Mouse (Mus musculus) Muller cell, postnatal 12 days (primary cell): ENCODE data around the gene Cacng3.
A peak's percentile ranks its signal among the peaks of the same experiment; 100 is the strongest.

Experiments
- DNase-seq: peaks from one replicate; pipeline ENCODE4 v3.0.0-alpha.2; 2015; ENCODE audit errors: inconsistent ontology term

Cacng3 gene

DNA sequence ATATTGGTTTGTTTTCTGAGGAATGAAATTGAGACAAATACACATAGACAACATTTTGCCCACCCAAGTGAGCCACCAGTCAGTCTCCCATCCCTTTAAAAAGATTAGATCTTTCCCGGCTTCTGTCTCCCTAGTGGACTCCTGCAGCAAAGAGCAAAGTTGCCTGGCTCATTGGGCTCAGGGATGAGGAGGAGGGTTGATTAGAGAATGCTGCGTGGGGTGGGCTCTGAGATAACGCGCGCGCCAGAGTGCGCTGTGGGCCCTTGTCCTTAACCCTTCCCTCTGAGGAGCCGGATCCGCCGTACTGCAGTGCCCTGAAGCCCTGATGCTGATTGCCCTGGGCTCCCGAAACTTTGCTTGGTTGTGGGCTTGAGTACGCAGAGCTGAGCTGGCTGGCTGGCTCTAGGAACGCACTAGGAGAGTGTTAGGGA lies at the start of gene Cacng3:
TSS of gene Cacng3 (plus strand) at position 51 of the 431 bp plus-strand sequence.
- no peak for DNase-seq

DNA sequence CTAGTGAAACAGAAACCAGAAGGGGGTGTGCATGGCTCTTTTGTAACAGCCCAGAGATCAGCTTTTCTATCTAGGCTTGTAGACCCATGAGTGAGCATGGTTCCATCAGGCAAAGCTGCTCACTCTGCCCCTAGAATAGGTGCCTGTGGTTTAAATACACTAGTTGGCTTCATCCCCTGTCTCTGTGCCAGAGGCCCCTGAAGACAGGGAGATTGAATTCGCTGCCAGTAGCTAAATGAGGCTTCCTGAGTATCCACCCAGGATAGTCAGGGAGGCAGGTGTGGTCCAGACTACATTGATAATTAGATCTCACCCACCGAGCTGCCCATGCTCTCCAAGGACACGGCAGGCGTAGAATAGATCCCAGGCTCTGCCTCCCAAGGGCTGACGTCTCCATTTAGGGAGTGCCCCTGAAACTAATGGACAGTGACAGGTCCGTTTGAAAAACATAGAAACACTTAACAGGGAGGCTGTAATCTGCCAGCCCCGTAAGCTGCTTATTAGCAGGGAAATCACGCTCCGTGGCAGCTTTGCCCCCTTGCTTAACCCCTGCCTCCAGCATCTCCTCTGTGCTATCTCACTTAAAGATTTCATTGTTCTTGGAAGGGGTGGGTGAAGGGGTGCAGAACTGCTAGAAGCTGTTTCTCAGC lies 48.0 kb upstream of the Cacng3 start:
- no peak for DNase-seq

DNA sequence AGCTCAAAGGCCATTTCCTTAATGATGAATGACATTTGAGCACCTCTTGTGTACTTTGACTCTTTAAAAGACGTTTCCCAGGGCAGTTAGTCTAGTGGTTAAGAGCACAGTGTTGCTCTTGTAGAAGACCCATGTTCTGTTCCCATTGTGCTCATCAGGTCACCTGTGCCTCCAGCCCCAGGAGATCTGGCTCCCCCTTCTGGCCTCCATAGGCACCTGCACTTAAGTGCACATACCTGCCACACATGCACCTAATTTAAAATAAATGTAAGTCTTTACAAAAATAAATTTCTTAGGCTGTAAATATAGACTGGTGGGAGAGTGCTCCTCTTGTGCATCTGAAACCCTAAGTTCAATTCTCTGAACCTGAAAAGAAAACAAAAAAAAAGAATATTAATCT lies 46.5 kb upstream of the Cacng3 start:
- no peak for DNase-seq

DNA sequence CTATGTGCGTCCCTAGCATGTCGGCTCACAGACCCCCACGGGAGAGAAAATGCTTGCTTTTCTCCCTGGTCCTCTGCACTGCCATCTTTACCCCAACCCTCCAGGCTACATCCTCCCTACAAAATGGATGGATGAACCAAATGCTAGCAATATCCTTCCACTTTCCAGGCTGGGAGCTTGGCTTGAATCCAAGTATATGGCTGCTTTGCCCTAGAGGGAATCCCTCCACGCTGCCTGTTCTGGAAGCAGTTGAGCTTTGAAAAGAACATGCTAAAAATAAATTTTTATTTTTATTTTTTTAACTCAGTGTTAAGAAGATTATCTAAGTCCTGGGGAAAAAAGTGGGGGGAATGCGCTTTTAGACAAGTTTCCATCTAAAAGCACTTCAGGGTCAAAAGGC lies 42.2 kb upstream of the Cacng3 start:
- no peak for DNase-seq

DNA sequence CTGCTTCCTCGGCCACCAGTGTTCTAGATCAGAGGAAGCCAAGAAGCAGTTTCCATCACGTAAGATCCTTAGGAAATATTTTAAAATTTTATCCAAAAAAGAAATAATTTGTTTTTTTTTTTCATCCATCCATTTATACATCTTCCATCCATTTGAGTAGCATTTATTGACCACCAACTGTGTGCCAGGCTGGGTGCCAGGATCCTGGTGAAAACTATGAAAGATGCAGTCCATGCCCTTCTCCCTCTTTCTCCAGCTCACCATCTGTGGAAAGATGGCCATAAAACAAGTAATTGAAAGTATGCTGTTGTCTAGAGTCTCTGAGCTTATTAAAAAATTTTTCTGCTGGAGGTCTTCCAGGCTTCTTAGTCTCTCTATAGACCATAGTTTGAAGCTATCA lies 39.9 kb upstream of the Cacng3 start:
- DNase-seq = no peak

DNA sequence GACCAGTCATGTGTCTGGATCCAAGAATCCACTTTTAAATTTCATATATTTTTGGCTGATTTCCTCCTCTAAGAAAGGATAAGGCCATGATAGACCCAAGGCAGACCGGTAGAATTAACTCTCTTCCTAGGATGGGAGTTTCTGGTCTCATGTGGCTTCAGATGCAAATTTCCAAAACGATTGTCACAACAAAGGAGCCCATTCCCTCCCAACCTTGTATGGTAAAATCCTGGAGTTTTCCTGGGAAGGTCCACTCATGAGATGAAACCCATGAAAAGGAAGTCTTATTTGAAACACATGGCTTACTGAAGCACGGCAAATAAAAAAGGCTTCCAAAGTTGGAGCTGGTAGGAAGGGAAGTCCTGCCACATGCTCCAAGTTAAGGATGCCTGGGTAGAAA lies 39.1 kb upstream of the Cacng3 start:
- DNase-seq = no peak

DNA sequence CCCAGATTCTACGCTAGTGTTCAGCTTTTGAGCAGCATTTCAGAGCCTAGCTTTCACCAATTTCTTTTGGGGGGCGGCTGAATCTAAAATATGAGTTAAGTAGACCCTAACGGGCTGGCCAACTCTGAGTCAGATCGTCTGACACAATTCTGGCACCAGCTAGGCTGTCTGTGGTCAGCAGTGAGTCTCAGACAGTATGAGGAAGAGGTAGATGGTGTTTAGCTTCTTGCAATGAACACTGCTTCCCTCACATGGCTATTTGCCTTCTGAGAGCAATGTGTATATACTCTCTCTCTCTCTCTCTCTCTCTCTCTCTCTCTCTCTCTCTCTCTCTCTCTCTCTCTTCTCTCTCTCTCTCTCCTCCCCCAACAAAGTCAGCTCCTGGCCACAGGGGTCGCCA lies 37.3 kb upstream of the Cacng3 start:
- peak; percentile 22 for DNase-seq

DNA sequence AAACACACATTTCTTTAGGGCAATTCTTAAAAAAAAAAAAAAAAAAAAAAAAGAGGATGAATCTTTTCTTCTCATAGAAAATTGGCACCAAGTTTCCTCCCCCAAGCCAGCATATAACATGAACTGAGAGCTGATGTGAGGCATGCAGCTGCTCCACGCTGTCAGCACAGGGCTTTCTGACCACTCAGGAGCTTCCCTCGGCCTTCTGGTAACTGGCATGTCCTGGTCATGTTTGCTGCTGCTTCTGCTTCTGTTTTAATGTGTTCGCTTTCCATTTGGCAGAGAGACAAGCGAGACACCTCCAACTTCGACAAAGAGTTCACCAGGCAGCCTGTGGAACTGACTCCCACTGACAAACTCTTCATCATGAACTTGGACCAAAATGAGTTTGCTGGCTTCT lies 36.8 kb upstream of the Cacng3 start:
- DNase-seq = no peak

DNA sequence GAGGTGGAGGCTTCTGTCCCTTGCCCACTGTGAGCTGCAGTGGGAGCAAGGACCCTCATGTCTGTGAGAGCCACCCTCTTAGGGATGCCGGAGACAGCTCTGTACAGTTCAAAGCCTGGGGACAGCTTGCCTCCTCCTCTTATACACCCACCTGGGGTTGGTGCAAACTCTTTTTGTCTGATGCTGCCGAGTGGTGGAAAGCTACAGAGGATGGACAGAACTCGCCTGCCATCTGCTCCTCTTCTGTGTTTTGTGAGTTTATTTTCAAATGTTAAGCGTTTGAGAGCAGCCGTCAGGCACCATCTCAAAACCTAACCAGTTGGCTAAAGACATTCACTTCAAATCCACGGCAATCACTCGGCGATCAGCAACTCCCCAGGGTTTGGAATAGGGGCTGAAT lies 26.6 kb upstream of the Cacng3 start:
- no peak for DNase-seq

DNA sequence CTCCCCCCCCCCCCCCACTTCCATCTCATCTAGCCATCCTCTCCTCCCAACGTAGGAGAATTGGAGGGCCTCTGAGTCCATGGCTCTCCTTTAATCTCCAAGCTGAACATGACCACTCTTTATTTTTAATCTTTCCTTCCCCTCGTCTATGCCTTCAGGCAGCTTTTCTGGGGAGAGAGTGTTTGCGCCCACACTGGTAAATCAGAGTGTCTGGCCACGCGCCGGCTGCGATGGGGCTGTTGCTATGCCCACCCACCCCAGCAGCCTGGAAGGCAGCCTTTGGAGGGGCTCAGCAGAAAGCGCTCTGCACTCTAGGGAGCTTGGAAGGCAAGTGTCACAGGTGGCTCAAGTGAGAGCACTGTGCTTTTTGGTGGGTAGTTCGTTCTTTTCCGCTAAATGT lies 21.0 kb upstream of the Cacng3 start:
- DNase-seq = no peak

DNA sequence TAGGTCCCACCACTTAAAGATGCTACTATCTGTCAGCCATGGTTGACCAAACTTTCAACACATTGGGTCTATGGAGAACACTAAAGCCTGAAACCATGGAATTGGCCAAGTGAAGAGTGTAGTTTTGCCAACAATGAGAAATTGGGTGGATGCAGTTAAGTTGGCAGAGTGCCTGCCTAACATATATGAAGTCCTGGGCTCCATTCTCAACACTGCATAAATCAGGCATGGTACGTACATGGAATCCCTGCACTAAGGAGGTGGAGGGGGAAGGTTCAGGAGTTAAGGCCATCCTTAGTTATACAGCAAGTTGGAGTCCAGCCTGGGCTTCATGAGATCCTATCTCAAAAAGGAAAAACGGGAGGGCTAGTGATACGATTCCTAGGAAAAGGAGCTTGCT lies 17.8 kb upstream of the Cacng3 start:
- no peak for DNase-seq

DNA sequence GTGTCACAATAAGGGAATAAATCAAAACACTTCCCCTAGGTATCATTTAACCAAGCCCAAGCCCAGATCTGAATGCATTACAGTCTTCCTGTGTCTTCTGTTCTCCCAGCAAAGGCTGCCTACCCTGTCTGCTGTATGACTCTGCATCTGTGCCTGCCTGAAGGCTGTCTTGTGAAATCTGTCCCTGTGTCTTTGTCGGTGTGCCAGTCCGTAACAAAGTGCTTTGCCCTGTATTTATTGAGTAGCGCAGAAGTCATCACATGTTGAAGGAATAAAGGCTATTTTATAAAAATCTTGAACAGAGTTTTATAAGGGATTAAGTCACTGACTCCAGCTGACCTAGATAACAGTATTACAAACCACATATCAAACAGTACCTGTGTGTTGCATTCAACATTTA lies 13.6 kb upstream of the Cacng3 start:
- no peak for DNase-seq

DNA sequence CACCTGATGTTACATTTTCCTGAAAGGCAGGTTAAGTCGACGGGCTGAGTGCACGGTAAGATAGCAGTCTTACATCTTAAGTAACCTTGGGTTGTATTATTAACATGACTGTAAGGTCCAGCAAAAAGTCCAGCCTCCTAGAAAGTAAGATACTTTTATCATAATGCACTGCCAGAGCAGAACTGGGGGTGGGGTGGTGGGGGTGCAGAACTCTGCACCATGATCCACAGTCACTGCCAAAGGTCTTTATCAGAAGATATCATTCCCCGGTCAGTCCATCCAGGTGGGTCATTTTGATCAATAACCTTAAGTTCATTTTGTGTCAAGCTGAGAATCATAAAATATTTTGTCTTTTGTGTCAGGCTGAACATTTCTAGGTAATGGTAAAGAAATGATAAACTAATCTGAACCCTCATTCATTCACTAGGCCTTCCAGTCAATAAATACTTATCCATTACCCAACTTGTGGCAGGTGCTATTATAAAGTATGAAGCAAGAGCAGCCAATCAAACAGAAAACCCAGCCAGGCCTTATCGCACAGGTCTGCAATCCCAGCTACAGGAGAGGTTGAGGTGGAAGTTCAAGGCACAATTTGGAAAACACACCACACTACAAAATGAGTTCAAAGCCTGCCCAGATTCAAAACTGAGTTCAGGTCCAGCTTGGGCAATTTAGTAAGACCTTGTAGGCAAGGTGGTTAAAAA lies 12.7 kb upstream of the Cacng3 start:
- DNase-seq = no peak

DNA sequence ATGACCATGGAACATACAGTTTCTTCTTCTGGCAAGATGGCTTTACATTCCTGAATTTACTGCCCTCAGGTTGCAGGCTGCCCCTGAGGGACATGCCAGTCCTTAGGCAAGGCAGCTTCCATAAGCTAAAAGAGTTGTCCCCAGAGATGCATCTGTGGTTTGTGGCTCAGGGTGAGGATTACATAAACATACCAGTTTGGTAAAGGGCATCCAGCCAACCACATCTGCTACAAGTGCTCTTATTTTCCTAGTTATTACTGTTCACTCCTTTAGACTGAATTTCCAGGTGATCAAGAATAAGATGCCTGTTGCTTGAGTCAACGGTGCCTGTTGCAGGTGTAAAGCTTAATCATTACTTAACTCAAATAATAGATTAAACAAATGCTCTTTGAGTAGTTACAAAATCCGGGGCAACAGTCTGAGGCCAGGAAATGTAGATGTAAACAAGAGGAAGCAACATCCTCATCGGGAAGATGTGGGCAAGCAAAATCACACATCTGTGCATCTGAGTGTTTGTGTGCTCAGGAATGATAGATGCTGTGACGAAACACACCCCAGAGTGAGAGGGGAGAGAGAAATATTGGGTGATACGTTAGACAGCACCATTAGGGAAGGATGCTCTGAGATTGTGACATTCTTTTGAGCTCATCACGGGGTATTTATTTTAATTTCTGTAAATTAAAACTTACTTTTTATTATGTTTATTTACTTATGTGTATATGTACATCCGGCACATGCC lies 4.8 kb upstream of the Cacng3 start:
- no peak for DNase-seq

DNA sequence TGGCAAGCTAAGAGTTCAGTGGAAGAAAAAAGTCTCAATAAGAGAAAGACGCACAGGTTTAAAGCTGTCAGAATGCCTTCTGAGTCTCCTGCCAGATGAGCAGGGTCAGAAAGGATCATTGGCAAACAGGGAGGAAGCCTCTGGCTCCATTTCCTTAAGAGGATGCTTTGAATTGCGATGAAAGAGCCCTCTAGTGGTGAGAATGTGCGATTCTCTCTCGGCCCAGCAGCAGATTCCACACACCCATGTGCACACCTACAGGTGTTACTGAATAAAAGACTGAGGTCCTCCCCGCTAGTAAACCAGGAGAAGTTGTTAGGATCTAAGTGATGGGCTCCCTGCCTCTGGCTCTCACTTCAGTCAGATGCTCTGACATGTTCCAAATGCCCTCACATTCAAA lies 2.4 kb upstream of the Cacng3 start:
- peak; percentile 2 for DNase-seq

DNA sequence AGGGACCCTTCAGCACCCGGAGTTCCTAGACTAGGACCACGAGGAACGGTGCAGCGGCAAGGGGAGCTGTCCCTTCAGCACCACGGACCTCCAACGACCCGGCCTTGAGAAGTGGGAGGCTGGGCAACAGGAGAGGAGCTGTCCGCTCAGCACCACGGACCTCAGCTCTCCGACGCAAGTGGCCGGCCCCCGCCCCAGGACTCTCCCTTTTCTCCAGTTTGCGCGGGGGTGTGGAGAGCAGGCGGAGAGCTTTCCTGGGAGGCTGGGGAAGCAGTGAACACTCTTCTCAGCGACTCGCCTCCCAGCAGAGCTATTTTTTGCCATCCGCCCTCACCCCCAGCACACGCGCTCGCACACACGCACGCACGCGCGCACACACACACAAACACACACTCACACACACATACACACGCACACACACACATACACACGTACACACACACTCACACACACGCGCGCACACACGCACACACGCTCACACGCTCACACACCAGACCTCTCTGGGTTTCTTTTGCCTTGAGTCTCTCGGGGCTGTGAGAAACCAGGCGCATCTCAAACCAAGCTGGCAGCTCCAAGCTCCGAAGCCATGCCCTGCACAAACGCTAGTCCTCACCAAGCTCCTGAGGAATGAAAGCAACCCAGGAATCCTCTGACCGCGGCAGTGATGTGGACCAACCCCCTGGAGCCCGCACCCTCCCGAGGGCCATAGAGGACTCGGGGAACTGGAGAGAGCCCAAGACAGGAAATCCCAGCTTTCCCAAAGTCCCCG lies 765 bp downstream of the Cacng3 start:
- peak; percentile 94 for DNase-seq

DNA sequence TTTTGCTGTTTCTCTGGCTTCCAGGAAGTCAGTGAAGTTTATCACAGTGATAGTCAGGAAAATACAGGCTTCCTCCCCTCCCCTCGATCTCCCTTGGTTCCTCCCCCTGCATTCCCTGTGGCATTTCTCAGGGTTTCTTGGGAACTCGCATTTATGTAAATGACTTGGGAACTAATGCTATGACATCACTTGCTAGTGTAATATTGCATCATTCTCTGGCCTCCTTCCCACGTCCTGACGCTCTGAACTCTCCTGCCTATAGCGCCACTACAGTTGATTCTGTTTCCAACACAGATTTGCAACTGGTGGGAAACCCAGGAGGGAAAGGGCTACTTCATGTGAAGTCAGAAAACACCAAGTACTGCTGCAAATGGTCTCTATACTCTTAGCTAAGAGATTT lies 2.7 kb downstream of the Cacng3 start:
- DNase-seq = no peak

DNA sequence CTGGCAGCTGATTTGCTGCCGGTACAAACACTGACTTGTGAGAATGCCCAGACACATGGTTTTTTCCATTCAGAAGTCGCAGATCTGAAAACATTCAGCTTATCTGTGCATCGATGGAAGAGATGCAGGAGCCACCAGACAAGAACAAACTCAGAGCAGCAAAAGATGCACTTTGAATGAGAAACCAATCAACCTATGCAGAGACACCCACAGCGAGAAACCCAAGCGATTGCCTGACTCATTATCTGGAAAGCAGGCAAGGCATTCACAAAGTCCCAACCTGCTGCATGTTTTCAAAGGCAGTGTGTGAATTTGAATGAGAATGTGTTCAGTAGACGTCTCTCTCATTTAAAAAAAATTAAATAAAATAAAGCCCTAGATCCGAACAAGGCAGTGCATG lies 4.9 kb downstream of the Cacng3 start:
- no peak for DNase-seq

DNA sequence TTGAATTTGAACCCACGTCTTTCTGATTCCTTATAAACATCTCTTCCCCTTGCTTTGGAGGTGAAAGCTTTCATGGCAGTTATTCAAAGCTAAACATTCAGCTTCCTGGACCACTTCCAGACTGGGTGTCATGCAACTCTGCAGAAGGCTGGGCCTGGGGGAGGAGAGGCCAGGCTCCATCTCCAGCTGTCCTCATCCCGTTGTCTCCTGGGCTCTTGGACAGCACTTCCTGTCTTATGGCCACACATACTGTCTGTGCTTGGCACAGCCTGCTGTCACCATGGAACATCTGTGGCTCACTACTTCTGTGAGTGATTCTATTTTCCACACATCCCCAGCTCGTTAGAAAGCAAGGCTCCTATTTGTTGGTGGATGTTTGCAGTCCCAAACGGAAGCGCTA lies 31.5 kb downstream of the Cacng3 start:
- no peak for DNase-seq

DNA sequence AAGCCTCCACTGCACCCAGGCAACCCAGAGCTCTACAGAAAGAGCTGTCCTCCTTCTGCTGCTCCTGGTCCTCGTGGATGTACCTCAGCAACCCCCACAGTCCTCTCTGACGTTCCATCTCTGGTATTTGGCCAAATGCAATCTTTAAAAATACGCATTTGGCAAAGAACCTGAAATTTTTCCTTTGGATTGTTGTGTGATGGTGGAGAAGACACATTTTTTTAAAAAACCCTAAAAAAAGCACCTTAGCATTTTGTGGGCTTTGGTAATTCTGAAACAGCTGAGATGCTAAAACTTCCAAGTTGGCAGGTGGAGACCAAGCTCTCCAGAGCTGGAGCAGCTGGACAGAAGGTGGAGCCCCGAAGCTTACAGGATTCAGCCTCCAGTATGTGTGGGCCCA lies 32.2 kb downstream of the Cacng3 start:
- no peak for DNase-seq

DNA sequence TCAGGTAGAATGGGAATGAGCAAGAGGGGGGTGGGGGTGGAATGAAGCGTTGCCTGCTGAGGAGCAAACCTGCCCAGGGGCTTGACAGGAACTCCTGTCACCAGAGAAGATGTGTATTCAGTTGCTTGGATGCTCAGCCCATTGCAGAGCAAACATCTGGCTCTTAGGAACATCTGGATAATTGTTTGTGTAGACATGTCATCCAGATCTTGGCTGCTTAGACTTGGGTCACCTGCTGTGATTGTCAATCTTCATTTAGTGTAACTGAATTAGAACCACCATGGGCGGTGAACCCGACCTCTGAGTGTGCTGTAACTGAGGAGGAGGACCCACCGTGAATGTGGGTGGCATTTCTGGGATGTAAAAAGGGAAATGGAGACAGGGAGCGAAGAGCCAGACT lies 36.4 kb downstream of the Cacng3 start:
- no peak for DNase-seq

DNA sequence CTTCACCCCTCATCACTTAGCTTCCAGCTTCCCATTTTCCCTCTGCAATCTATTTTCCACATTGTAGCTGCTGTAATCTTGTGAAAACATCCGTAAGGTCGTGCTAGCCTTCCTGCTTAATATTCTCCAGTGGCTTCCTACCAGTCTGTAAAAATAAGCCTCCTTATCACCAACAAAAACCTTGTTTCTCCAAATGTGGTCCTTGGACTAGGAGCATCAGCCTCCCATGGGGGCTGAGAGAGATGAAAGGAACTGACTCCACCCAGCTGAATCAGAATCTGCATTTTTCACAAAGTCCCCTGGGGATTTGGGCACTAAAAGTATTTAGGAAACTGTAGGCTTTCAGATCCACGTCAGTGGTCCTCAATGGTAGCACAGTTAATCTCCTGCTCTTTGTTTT lies 46.0 kb downstream of the Cacng3 start:
- no peak for DNase-seq
